Mouse (Mus musculus) spleen, adult 2 months (tissue): ENCODE data around the gene Slc31a1.

Experiments
- CTCF ChIP-seq: fragments of 200-500 bp; IDR thresholded peaks from 2 replicates; pipeline ENCODE4 v1.5.1; 2011; ENCODE audit warnings: mild to moderate bottlenecking, inconsistent platforms; ENCODE audit not compliant: insufficient read depth, insufficient read length, insufficient replicate concordance; ENCODE audit errors: extremely low read depth
- POLR2A ChIP-seq: fragments of 200-500 bp; IDR thresholded peaks from 2 replicates; pipeline ENCODE4 v1.6.1; 2011; ENCODE audit warnings: low read depth, low read length, inconsistent platforms

DNA sequence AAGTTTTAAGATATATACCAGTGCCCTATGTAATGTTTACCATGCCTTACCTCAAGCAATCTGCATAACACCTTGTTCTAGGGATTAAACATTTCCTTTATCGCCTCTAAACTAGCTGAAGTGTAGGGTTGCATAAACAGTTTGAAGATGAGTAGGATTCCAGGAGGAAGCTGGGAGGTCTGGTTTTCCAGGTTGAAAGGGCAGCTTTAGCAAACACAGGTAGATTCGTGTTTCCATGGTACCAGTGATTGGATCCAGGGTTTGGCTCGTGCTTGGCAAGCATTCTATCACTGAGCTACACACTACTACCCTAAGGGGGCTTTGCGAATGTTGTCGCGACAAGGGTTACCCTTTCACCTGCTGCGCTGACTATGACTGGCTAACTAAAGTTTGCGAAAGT, 3.8 kb downstream of the Slc31a1 start:
- TF ChIP-seq CTCF = no peak
- TF ChIP-seq POLR2A = no peak
